Mouse (Mus musculus) heart, postnatal 36 days (tissue): ENCODE measurements around the gene Btbd2. TPM values are rescaled to one million over a fixed set of nuclear protein-coding genes. Genes with fewer than 3 reads are reported as not detected.
"Not testable (repeated sequence)": the region's sequence is repeated elsewhere in the genome, so short reads cannot be mapped to it uniquely, and the experiment has no call there.

ENCODE experiments used
- DNase-seq, 2 experiments: peaks; one replicate each; pipeline ENCODE4 v3.0.0; 2021 to 2022
- intact Hi-C: fragments of 180-260 bp; cut with DNase I; formaldehyde crosslinking; loops from one replicate; pipeline ENCODE4 v1.15.1; 2025
- total RNA-seq, 2 experiments: library from RNA; stranded (reverse); gene quantifications; 2 replicates each; pipeline ENCODE4 v1.2.3; 2021

Gene Btbd2
- total RNA-seq, 2 experiments from 2014 or later = 45.5 to 46.8 TPM

GRCm38 (mm10) chr10:80656130-80656862 lies 575 bp downstream of the Btbd2 start:
- intact Hi-C loops = loop anchor here (1.0 kb wide), 1 partner anchor 33 kb away; no protein-coding TSS in a partner anchor
- peak; percentile 93 to 98 for DNase-seq

- DNase-seq = no peak
- intact Hi-C loops = loop anchor here (1.0 kb wide), 1 partner anchor 32 kb away; no protein-coding TSS in a partner anchor
These were observed 1.3 kb downstream of the Btbd2 start for GRCm38 (mm10) chr10:80655406-80656129.

GRCm38 (mm10) chr10:80654866-80655265 lies 2.0 kb downstream of the Btbd2 start:
- intact Hi-C loops = no loop called here

GRCm38 (mm10) chr10:80653156-80653720 lies 3.6 kb downstream of the Btbd2 start:
- DNase-seq = no peak
- intact Hi-C loops = loop anchor here (2.0 kb wide), 1 partner anchor 22 kb away; no protein-coding TSS in a partner anchor

More at GRCm38 (mm10) chr10:80654866-80655265, 2.0 kb downstream of the Btbd2 start:
- no peak for DNase-seq

- intact Hi-C loops = no loop called here
- no peak for DNase-seq
These were observed 6.5 kb downstream of the Btbd2 start for GRCm38 (mm10) chr10:80650392-80650791.

- DNase-seq, intact Hi-C loops: not testable (repeated sequence)
These were observed 7.0 kb downstream of the Btbd2 start for GRCm38 (mm10) chr10:80649910-80650309.

GRCm38 (mm10) chr10:80646936-80647335 lies 9.9 kb downstream of the Btbd2 start:
- intact Hi-C loops = no loop called here
- no peak for DNase-seq

- DNase-seq = no peak
- intact Hi-C loops = no loop called here
These were observed 21.5 kb downstream of the Btbd2 start for GRCm38 (mm10) chr10:80635345-80635744.

GRCm38 (mm10) chr10:80628925-80629324 lies 27.9 kb downstream of the Btbd2 start:
- intact Hi-C loops = no loop called here
- DNase-seq = no peak

- peak; percentile 31 to 37 for DNase-seq
- intact Hi-C loops = no loop called here
These were observed 29.2 kb downstream of the Btbd2 start for GRCm38 (mm10) chr10:80627685-80628084.

GRCm38 (mm10) chr10:80625764-80626163 lies 31.1 kb downstream of the Btbd2 start:
- no peak for DNase-seq
- intact Hi-C loops = no loop called here

- DNase-seq = peak; percentile 66 to 73
- intact Hi-C loops = loop anchor here (1.0 to 2.0 kb wide), 2 partner anchors 33 to 45 kb away; no protein-coding TSS in a partner anchor
These were observed 33.2 kb downstream of the Btbd2 start for GRCm38 (mm10) chr10:80623457-80624191.

GRCm38 (mm10) chr10:80622661-80623456 lies 34.0 kb downstream of the Btbd2 start, which contains the start of gene Csnk1g2:
Gene Csnk1g2 (plus strand): TSS chr10:80622838.
- no peak for DNase-seq
- intact Hi-C loops = loop anchor here (1.0 to 2.0 kb wide), 2 partner anchors 33 to 44 kb away; no protein-coding TSS in a partner anchor

GRCm38 (mm10) chr10:80621940-80622660 lies 34.8 kb downstream of the Btbd2 start:
- intact Hi-C loops = loop anchor here (2.0 kb wide), 1 partner anchor 43 kb away; no protein-coding TSS in a partner anchor
- peak; percentile 99 for DNase-seq

GRCm38 (mm10) chr10:80621690-80621939 lies 35.3 kb downstream of the Btbd2 start:
- intact Hi-C loops = no loop called here
- DNase-seq = no peak

- DNase-seq = no peak
- intact Hi-C loops = no loop called here
These were observed 35.8 kb downstream of the Btbd2 start for GRCm38 (mm10) chr10:80620796-80621689.

- DNase-seq = no peak
- intact Hi-C loops = no loop called here
These were observed 36.5 kb downstream of the Btbd2 start for GRCm38 (mm10) chr10:80620365-80620764.
